Mouse (Mus musculus): ENCODE data around the gene Spink4. TPM values are rescaled to one million over a fixed set of nuclear protein-coding genes. Genes with fewer than 3 reads are reported as not detected.
A peak's percentile ranks its signal among the peaks of the same experiment; 100 is the strongest.

Gene Spink4
- polyA plus RNA-seq, 2 experiments: 0.58 to 1.3 TPM

- TF ChIP-seq CTCF (IDR thresholded peaks at IDR 0.05; ENCODE audit: low read depth) (no peak), EP300 (IDR thresholded peaks at IDR 0.05; ENCODE audit: low read depth) (no peak)
- Histone ChIP-seq H3K4me2 (ENCODE audit: low read depth) (peak overlapping the region; percentile 92), H3K4me3 (ENCODE audit: insufficient read depth in 1 of 2, low read depth in 2 of 2, low read length in 2 of 2) (peak overlapping the region; percentile 74 to 99), H3K9me3 (ENCODE audit: control insufficient read depth, low read length) (no peaks in the 10 kb centered on the region), H3K4me1 (replicated peaks; ENCODE audit: control insufficient read depth in 2 of 2, insufficient read depth in 2 of 2, low read length in 1 of 2) (peaks cover 13 to 21% of the 10 kb centered on the region in 2 experiments), H3K9ac (replicated peaks) (peak overlapping the region; percentile 71), H3K36me3 (replicated peaks; ENCODE audit: control insufficient read depth, insufficient read depth, low read depth) (peaks cover 5% of the 10 kb centered on the region), H3K27me3 (ENCODE audit: control insufficient read depth, insufficient read depth, low read length) (no peaks in the 10 kb centered on the region), H3K27ac (peak overlapping the region; percentile 79)
- no peak for DNase-seq (ENCODE audit: low read depth in 3 of 3, low spot score in 3 of 3)
- 11% methylated on average over 13 of the region's 13 CpGs for WGBS (ENCODE audit: insufficient replicate concordance)
- no peak for ATAC-seq (ENCODE audit: insufficient read depth)
These were observed 50.1 kb downstream of the Spink4 start for GRCm38 (mm10) chr4:40969781-40970591.

DNA sequence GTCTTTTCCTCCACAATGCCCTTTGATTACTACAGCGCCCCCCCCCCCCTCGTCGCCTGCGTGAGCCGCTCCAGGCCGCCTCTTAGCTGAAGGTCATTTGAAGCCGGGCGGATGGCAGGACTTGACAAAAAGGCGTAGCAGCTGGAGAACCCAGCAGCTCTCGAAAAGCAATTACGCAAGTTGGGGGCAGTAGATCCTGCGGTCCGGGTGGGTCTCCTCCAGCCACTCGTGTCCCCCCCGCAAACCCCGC lies 50.7 kb downstream of the Spink4 start:
- H3K27ac ChIP-seq: peak overlapping the region; percentile 79
- peak overlapping the region; percentile 92 for H3K4me2 ChIP-seq (ENCODE audit: low read depth)
- WGBS (ENCODE audit: insufficient replicate concordance): under 1% methylated on average over 15 of the region's 16 CpGs
- peak; percentile 44 for ATAC-seq (ENCODE audit: insufficient read depth)
- TF ChIP-seq EP300 (IDR thresholded peaks at IDR 0.05; ENCODE audit: low read depth) (no peak; the same call in 1 of the 2 replicates), CTCF (IDR thresholded peaks at IDR 0.05; ENCODE audit: low read depth) (no peak)
- DNase-seq (ENCODE audit: low read depth in 3 of 3, low spot score in 3 of 3): no peak
- H3K4me1 ChIP-seq (replicated peaks; ENCODE audit: control insufficient read depth in 2 of 2, insufficient read depth in 2 of 2, low read length in 1 of 2): peaks cover 13 to 21% of the 10 kb centered on the region in 2 experiments
- H3K9me3 ChIP-seq (ENCODE audit: control insufficient read depth, low read length): no peaks in the 10 kb centered on the region
- H3K4me3 ChIP-seq (ENCODE audit: insufficient read depth in 1 of 2, low read depth in 2 of 2, low read length in 2 of 2): peak overlapping the region; percentile 74 to 99
- peak overlapping the region; percentile 71 for H3K9ac ChIP-seq (replicated peaks)
- H3K36me3 ChIP-seq (replicated peaks; ENCODE audit: control insufficient read depth, insufficient read depth, low read depth): peaks cover 5% of the 10 kb centered on the region
- no peaks in the 10 kb centered on the region for H3K27me3 ChIP-seq (ENCODE audit: control insufficient read depth, insufficient read depth, low read length)

- H3K4me3 ChIP-seq (ENCODE audit: insufficient read depth in 1 of 2, low read depth in 2 of 2, low read length in 2 of 2): peak within 1 kb of the TSS; percentile 74 to 99
- H3K4me2 ChIP-seq (ENCODE audit: low read depth): peak within 1 kb of the TSS; percentile 92
- no peaks in the 10 kb centered on the region for H3K9me3 ChIP-seq (ENCODE audit: control insufficient read depth, low read length)
- DNase-seq (ENCODE audit: low read depth in 3 of 3, low spot score in 3 of 3) (peak; percentile 93 to 95 (median 95)), ATAC-seq (ENCODE audit: insufficient read depth) (peak; percentile 94)
- peaks cover 13 to 23% of the 10 kb centered on the region in 2 experiments for H3K4me1 ChIP-seq (replicated peaks; ENCODE audit: control insufficient read depth in 2 of 2, insufficient read depth in 2 of 2, low read length in 1 of 2)
- peak within 1 kb of the TSS; percentile 71 for H3K9ac ChIP-seq (replicated peaks)
- no peak for TF ChIP-seq EP300 (IDR thresholded peaks at IDR 0.05; ENCODE audit: low read depth)
- 0 out of 2 replicates have a peak, but pooled peaks have one; percentile 13 for TF ChIP-seq CTCF (IDR thresholded peaks at IDR 0.05; ENCODE audit: low read depth)
- H3K36me3 ChIP-seq (replicated peaks; ENCODE audit: control insufficient read depth, insufficient read depth, low read depth): peaks cover 5% of the 10 kb centered on the region; the same call in 1 of the 2 replicates
- under 1% methylated on average over 85 of the region's 85 CpGs for WGBS (ENCODE audit: insufficient replicate concordance)
- no peaks in the 10 kb centered on the region for H3K27me3 ChIP-seq (ENCODE audit: control insufficient read depth, insufficient read depth, low read length)
- H3K27ac ChIP-seq: peak within 1 kb of the TSS; percentile 79
These were observed 51.2 kb downstream of the Spink4 start, which contains the start of gene Nfx1 for GRCm38 (mm10) chr4:40970842-40971701. TSS of gene Nfx1 (plus strand) at chr4:40970906.

- TF ChIP-seq EP300 (IDR thresholded peaks at IDR 0.05; ENCODE audit: low read depth) (no peak), CTCF (IDR thresholded peaks at IDR 0.05; ENCODE audit: low read depth) (peak; percentile 91)
- H3K4me3 ChIP-seq (ENCODE audit: insufficient read depth in 1 of 2, low read depth in 2 of 2, low read length in 2 of 2): peak overlapping the region; percentile 74 to 99
- H3K36me3 ChIP-seq (replicated peaks; ENCODE audit: control insufficient read depth, insufficient read depth, low read depth): peaks cover 6% of the 10 kb centered on the region
- H3K9ac ChIP-seq (replicated peaks): peak overlapping the region; percentile 71
- 19% methylated on average over 13 of the region's 13 CpGs for WGBS (ENCODE audit: insufficient replicate concordance)
- DNase-seq (ENCODE audit: low read depth in 3 of 3, low spot score in 3 of 3) (peak; percentile 58 to 63 (median 60)), ATAC-seq (ENCODE audit: insufficient read depth) (no peak)
- no peaks in the 10 kb centered on the region for H3K9me3 ChIP-seq (ENCODE audit: control insufficient read depth, low read length)
- H3K4me2 ChIP-seq (ENCODE audit: low read depth): peak overlapping the region; percentile 92
- H3K4me1 ChIP-seq (replicated peaks; ENCODE audit: control insufficient read depth in 2 of 2, insufficient read depth in 2 of 2, low read length in 1 of 2): peaks cover 13 to 23% of the 10 kb centered on the region in 2 experiments
- peak overlapping the region; percentile 79 for H3K27ac ChIP-seq
- H3K27me3 ChIP-seq (ENCODE audit: control insufficient read depth, insufficient read depth, low read length): no peaks in the 10 kb centered on the region
These were observed 51.9 kb downstream of the Spink4 start for GRCm38 (mm10) chr4:40971744-40972143.

GRCm38 (mm10) chr4:40974011-40974410 lies 54.2 kb downstream of the Spink4 start:
- Histone ChIP-seq H3K4me1 (replicated peaks; ENCODE audit: control insufficient read depth in 2 of 2, insufficient read depth in 2 of 2, low read length in 1 of 2) (peaks cover 13 to 23% of the 10 kb centered on the region in 2 experiments), H3K27ac (no peak overlapping the region), H3K4me3 (ENCODE audit: insufficient read depth in 1 of 2, low read depth in 2 of 2, low read length in 2 of 2) (no peak overlapping the region), H3K36me3 (replicated peaks; ENCODE audit: control insufficient read depth, insufficient read depth, low read depth) (peaks cover 20% of the 10 kb centered on the region), H3K9me3 (ENCODE audit: control insufficient read depth, low read length) (no peaks in the 10 kb centered on the region), H3K27me3 (ENCODE audit: control insufficient read depth, insufficient read depth, low read length) (no peaks in the 10 kb centered on the region), H3K4me2 (ENCODE audit: low read depth) (no peak overlapping the region), H3K9ac (replicated peaks) (no peak overlapping the region)
- no peak for TF ChIP-seq EP300 (IDR thresholded peaks at IDR 0.05; ENCODE audit: low read depth)
- TF ChIP-seq CTCF (IDR thresholded peaks at IDR 0.05; ENCODE audit: low read depth): no peak
- ATAC-seq (ENCODE audit: insufficient read depth) (no peak), DNase-seq (ENCODE audit: low read depth in 3 of 3, low spot score in 3 of 3) (no peak)
- 79% methylated on average over 1 of the region's 1 CpGs for WGBS (ENCODE audit: insufficient replicate concordance)
